Mouse (Mus musculus) heart, embryonic 14.5 days (tissue): Measurements from ENCODE around the gene Serpina3f. TPM values are rescaled to one million over a fixed set of nuclear protein-coding genes. Genes with fewer than 3 reads are reported as not detected.
"Not testable (repeated sequence)": the region's sequence is repeated elsewhere in the genome, so short reads cannot be mapped to it uniquely, and the experiment has no call there.

Experiments
- ATAC-seq: fragments of 200-750 bp; cut with Nextera tagmentation; 2 replicates; pipeline ENCODE4 v1.8.0; 2017; ENCODE audit warnings: low read depth, moderate TSS enrichment; ENCODE audit not compliant: insufficient number of reproducible peaks, insufficient read depth, low FRiP score
- H3K27ac ChIP-seq, 2 experiments: fragments of 200-500 bp in 1 of 2; fragments of 300-500 bp in 1 of 2; sonication (generic) in 1 of 2; replicated peaks in 1 of 2; 2 replicates each; pipeline ENCODE4 v1.5.1; 2012 to 2014; ENCODE audit warnings: low read depth in 2 of 2, low read length in 2 of 2, control low read depth in 1 of 2, mild to moderate bottlenecking in 1 of 2, mixed read lengths in 1 of 2; ENCODE audit not compliant: control insufficient read depth in 1 of 2, insufficient read depth in 1 of 2
- H3K27me3 ChIP-seq: fragments of 300-500 bp; sonication (generic); 2 replicates; pipeline ENCODE4 v1.6.1; 2014; ENCODE audit warnings: mild to moderate bottlenecking, low read length, control low read depth; ENCODE audit not compliant: control insufficient read depth, insufficient read depth
- H3K36me3 ChIP-seq: fragments of 300-500 bp; sonication (generic); 2 replicates; pipeline ENCODE4 v1.6.1; 2014; ENCODE audit warnings: mild to moderate bottlenecking, control low read depth, low read length, mixed read lengths; ENCODE audit not compliant: control insufficient read depth, insufficient read depth
- H3K4me1 ChIP-seq, 2 experiments: fragments of 200-500 bp in 1 of 2; fragments of 300-500 bp in 1 of 2; sonication (generic) in 1 of 2; 2 replicates each; pipeline ENCODE4 v1.6.1; 2012 to 2014; ENCODE audit warnings: low read length in 2 of 2, control low read depth in 1 of 2, mixed read lengths in 1 of 2; ENCODE audit not compliant: control insufficient read depth in 2 of 2, insufficient read depth in 2 of 2
- H3K4me2 ChIP-seq: fragments of 300-500 bp; sonication (generic); 2 replicates; pipeline ENCODE4 v1.6.1; 2014; ENCODE audit warnings: mild to moderate bottlenecking, low read length
- H3K4me3 ChIP-seq, 2 experiments: fragments of 200-500 bp in 1 of 2; fragments of 300-500 bp in 1 of 2; sonication (generic) in 1 of 2; 2 replicates each; pipeline ENCODE4 v1.5.1; 2012 to 2014; ENCODE audit warnings: low read length in 2 of 2, mild to moderate bottlenecking in 2 of 2, control low read depth in 1 of 2, low read depth in 1 of 2, moderate library complexity in 1 of 2; ENCODE audit not compliant: control insufficient read depth in 1 of 2, insufficient read depth in 1 of 2
- H3K9ac ChIP-seq: fragments of 300-500 bp; sonication (generic); 2 replicates; pipeline ENCODE4 v1.6.1; 2014; ENCODE audit warnings: mild to moderate bottlenecking, low read length
- H3K9me3 ChIP-seq: fragments of 300-500 bp; sonication (generic); 2 replicates; pipeline ENCODE4 v1.6.1; 2016; ENCODE audit warnings: low read length, control low read depth; ENCODE audit not compliant: control insufficient read depth
- WGBS: fragments of 180-500 bp; shearing (Covaris S2); extraction: QIAGEN DNeasy Blood & Tissue Kit; methylation state at CpG from one replicate; pipeline ENCODE4 v1.1.7; 2014; 5-methylcytosine and 5-hydroxymethylcytosine counted together
- polyA plus RNA-seq: library from polyadenylated mRNA; unstranded; fragments of >200 nt; fragmentation: Nextera tagmentation; extraction: Ambion mirVana; gene quantifications from 2 replicates; pipeline ENCODE4 v1.2.1, GENCODE M21; 2014

Gene Serpina3f
- polyA plus RNA-seq, 1 experiment from 2014 or later: not detected

DNA sequence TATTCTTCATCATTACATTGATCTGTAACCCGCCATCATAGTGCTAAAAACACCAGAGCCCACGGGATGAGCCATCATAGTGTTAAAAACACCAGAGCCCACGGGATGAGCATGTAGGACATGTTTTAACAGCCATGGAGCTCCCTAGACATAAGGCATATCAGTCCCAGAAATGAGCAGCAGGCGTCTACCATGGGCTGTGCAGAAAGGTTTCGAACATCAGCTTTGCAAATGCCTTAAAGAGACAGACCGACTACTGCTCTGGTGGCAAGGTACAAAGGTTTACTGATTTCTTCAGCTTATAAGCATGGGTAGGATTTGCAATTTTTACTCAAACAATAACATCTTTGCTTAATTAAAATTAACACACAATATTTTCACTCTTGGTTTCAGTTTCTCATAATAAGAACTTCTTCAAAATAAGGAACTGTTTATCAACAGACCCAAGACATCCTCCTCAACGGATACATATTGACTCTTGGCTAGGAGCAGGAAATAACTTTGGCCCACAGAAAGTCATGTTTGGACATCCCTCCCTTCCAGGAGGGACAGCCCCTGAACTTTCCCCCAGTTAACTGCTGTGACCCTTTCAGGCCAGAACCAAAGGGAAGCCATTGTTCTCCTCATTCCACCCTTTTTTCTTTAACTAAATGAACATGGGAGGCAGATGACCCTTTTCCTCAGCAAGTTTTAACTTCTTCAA lies 10.4 kb downstream of the Serpina3f start:
- Histone ChIP-seq H3K9ac (no peak overlapping the region), H3K27me3 (no peaks in the 10 kb centered on the region), H3K36me3 (no peaks in the 10 kb centered on the region), H3K4me2 (no peak overlapping the region), H3K27ac (no peak overlapping the region), H3K4me1 (no peaks in the 10 kb centered on the region), H3K9me3 (no peaks in the 10 kb centered on the region), H3K4me3 (no peak overlapping the region)
- ATAC-seq: no peak
- 55% methylated on average over 7 of the region's 7 CpGs for whole genome bisulfite sequencing

DNA sequence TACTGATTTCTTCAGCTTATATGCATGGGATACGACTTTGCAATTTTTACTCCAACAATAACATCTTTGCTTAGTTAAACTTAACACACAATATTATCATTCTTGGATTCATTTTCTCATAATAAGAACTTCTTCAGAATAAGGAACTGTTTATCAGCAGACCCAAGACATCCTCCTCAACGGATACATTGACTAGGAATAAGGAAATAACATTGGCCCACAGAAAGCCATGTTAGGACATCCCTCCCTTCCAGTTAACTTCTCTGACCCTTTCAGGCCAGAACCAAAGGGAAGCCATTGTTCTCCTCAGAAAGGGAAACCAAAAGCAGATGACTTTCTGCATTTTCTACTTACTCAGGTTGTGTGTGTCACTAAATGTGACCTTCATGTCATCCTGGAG lies 16.4 kb downstream of the Serpina3f start:
- Histone ChIP-seq H3K4me1 (no peaks in the 10 kb centered on the region), H3K4me2 (no peak overlapping the region), H3K9ac (no peak overlapping the region), H3K9me3 (no peaks in the 10 kb centered on the region), H3K36me3 (no peaks in the 10 kb centered on the region), H3K27ac (no peak overlapping the region), H3K27me3 (no peaks in the 10 kb centered on the region), H3K4me3 (no peak overlapping the region)
- no peak for ATAC-seq
- WGBS: 59% methylated on average over 2 of the region's 2 CpGs

GRCm38 (mm10) chr12:104235915-104236314 lies 21.6 kb downstream of the Serpina3f start, which contains the start of gene Serpina3g:
Gene Serpina3g, plus strand, starts transcription at chr12:104236245.
- H3K4me2 ChIP-seq: no peak within 1 kb of the TSS
- no peaks in the 10 kb centered on the region for H3K4me1 ChIP-seq
- H3K9me3 ChIP-seq: no peaks in the 10 kb centered on the region
- WGBS: 46% methylated on average over 5 of the region's 5 CpGs
- ATAC-seq: no peak
- H3K4me3 ChIP-seq: no peak within 1 kb of the TSS
- H3K36me3 ChIP-seq: no peaks in the 10 kb centered on the region
- H3K27ac ChIP-seq: no peak within 1 kb of the TSS
- no peaks in the 10 kb centered on the region for H3K27me3 ChIP-seq
- H3K9ac ChIP-seq: no peak within 1 kb of the TSS

- not testable (repeated sequence) for H3K36me3 ChIP-seq, H3K4me1 ChIP-seq, H3K4me2 ChIP-seq, H3K9me3 ChIP-seq, H3K4me3 ChIP-seq, H3K27me3 ChIP-seq, ATAC-seq, H3K27ac ChIP-seq, H3K9ac ChIP-seq
- WGBS: 86% methylated on average over 1 of the region's 1 CpGs
These were observed 23.7 kb downstream of the Serpina3f start for GRCm38 (mm10) chr12:104238048-104238447.

- no peak overlapping the region for H3K9ac ChIP-seq
- H3K4me2 ChIP-seq: no peak overlapping the region
- H3K9me3 ChIP-seq: no peaks in the 10 kb centered on the region
- no peak overlapping the region for H3K4me3 ChIP-seq
- H3K27me3 ChIP-seq: no peaks in the 10 kb centered on the region
- ATAC-seq: no peak
- H3K36me3 ChIP-seq: no peaks in the 10 kb centered on the region
- no peak overlapping the region for H3K27ac ChIP-seq
- no peaks in the 10 kb centered on the region for H3K4me1 ChIP-seq
These were observed 29.0 kb downstream of the Serpina3f start for GRCm38 (mm10) chr12:104243307-104243706.

DNA sequence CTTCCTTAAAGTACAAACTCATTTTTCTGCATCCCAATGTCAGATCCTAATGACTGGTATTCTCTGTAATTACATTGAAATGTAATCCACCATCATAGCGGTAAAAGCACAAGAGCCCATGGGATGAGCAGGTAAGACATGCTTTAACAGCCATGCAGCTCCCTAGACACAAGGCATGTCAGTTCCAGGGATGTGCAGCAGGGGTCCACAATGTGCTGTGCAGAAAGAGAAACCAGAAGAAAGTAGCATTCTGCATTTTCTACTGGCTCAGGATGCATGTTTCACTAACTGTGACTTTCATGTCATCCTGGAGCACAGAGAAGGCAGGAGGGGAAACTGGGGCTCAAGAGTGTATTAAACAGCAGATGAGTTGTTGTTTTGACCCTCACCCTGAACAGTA lies 30.7 kb downstream of the Serpina3f start:
- no peak overlapping the region for H3K4me3 ChIP-seq
- no peak overlapping the region for H3K27ac ChIP-seq
- H3K9me3 ChIP-seq: no peaks in the 10 kb centered on the region
- ATAC-seq: no peak
- H3K36me3 ChIP-seq: no peaks in the 10 kb centered on the region
- H3K9ac ChIP-seq: no peak overlapping the region
- no peaks in the 10 kb centered on the region for H3K27me3 ChIP-seq
- no peak overlapping the region for H3K4me2 ChIP-seq
- no peaks in the 10 kb centered on the region for H3K4me1 ChIP-seq
- 74% methylated on average over 1 of the region's 1 CpGs for WGBS

GRCm38 (mm10) chr12:104245595-104245994 lies 31.3 kb downstream of the Serpina3f start:
- ATAC-seq: no peak
- Histone ChIP-seq H3K27me3 (no peaks in the 10 kb centered on the region), H3K9me3 (no peaks in the 10 kb centered on the region), H3K36me3 (no peaks in the 10 kb centered on the region), H3K4me2 (no peak overlapping the region), H3K4me1 (no peaks in the 10 kb centered on the region), H3K4me3 (no peak overlapping the region), H3K9ac (no peak overlapping the region), H3K27ac (no peak overlapping the region)
- WGBS: 74% methylated on average over 3 of the region's 3 CpGs

DNA sequence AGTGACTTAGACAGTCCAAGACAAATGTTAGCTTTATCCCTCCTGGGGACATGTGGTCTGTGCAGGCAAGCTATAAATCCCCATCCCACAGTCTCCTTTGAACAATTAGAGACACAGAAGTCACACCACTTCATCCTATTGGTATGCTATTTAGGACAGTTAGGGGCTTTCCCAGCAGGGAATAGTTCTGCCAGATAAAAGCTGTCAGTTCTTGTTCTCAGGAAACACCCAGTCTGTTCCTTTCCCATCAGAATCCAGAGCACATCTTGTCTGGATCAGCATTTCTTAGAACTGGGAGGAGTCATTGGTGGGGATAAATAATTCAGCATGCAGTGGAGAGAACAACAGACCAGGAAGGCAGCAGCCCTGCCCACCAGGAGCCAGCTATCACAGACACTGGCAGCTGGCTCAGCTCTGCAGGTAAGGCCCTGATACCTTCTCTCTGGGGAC lies 33.2 kb downstream of the Serpina3f start:
- H3K4me2 ChIP-seq: no peak overlapping the region
- no peak overlapping the region for H3K27ac ChIP-seq
- no peaks in the 10 kb centered on the region for H3K36me3 ChIP-seq
- no peaks in the 10 kb centered on the region for H3K27me3 ChIP-seq
- no peak overlapping the region for H3K4me3 ChIP-seq
- H3K4me1 ChIP-seq: no peaks in the 10 kb centered on the region
- no peaks in the 10 kb centered on the region for H3K9me3 ChIP-seq
- no peak for ATAC-seq
- H3K9ac ChIP-seq: no peak overlapping the region
